Mouse (Mus musculus) stomach, postnatal 0 days (tissue): Measurements from ENCODE around the gene Cfap44. TPM values are rescaled to one million over a fixed set of nuclear protein-coding genes. Genes with fewer than 3 reads are reported as not detected.
A peak's percentile ranks its signal among the peaks of the same experiment; 100 is the strongest.

Source experiments
- ATAC-seq: fragments of 200-750 bp; cut with Nextera tagmentation; 2 replicates; pipeline ENCODE4 v1.8.0; 2017; ENCODE audit not compliant: low FRiP score, low TSS enrichment
- DNase-seq: peaks from one replicate; pipeline ENCODE4 v3.0.0-alpha.2; 2016; ENCODE audit warnings: low spot score
- H3K27ac ChIP-seq: fragments of 300-500 bp; sonication (generic); replicated peaks from 2 replicates; pipeline ENCODE4 v1.5.1; 2014; ENCODE audit warnings: mild to moderate bottlenecking, control low read depth
- H3K27me3 ChIP-seq: fragments of 300-500 bp; sonication (generic); 2 replicates; pipeline ENCODE4 v1.6.1; 2014; ENCODE audit warnings: low read length; ENCODE audit not compliant: control insufficient read depth, insufficient read depth
- H3K36me3 ChIP-seq: fragments of 300-500 bp; sonication (generic); 2 replicates; pipeline ENCODE4 v1.6.1; 2014; ENCODE audit warnings: low read length, mixed read lengths; ENCODE audit not compliant: control insufficient read depth, insufficient read depth
- H3K4me1 ChIP-seq: fragments of 300-500 bp; sonication (generic); replicated peaks from 2 replicates; pipeline ENCODE4 v1.6.1; 2014; ENCODE audit warnings: antibody characterized with exemption; ENCODE audit not compliant: control insufficient read depth, insufficient read depth
- H3K4me2 ChIP-seq: fragments of 300-500 bp; sonication (generic); replicated peaks from 2 replicates; pipeline ENCODE4 v1.6.1; 2014; ENCODE audit warnings: low read depth, mild to moderate bottlenecking, control low read depth, moderate library complexity
- H3K4me3 ChIP-seq: fragments of 300-500 bp; sonication (generic); 2 replicates; pipeline ENCODE4 v1.5.1; 2014; ENCODE audit warnings: low read depth, low read length, control low read depth
- H3K9ac ChIP-seq: fragments of 300-500 bp; sonication (generic); 2 replicates; pipeline ENCODE4 v1.6.1; 2014; ENCODE audit warnings: mild to moderate bottlenecking, low read length, control low read depth, mixed read lengths
- H3K9me3 ChIP-seq: fragments of 300-500 bp; sonication (generic); 2 replicates; pipeline ENCODE4 v1.6.1; 2016; ENCODE audit warnings: low read length; ENCODE audit not compliant: control insufficient read depth
- CTCF ChIP-seq: IDR thresholded peaks from 2 replicates; pipeline ENCODE4 v1.5.1; 2016; ENCODE audit warnings: antibody characterized with exemption, low read depth, mild to moderate bottlenecking, moderate library complexity
- EP300 ChIP-seq: optimal IDR thresholded peaks from 2 replicates; pipeline ENCODE3; 2016; ENCODE audit warnings: antibody characterized with exemption
- WGBS: fragments of 180-500 bp; shearing (Covaris S2); extraction: QIAGEN DNeasy Blood & Tissue Kit; methylation state at CpG from one replicate; pipeline ENCODE4 v1.1.7; 2014; 5-methylcytosine and 5-hydroxymethylcytosine counted together
- polyA plus RNA-seq: library from polyadenylated mRNA; unstranded; fragments of >200 nt; fragmentation: Nextera tagmentation; extraction: Ambion mirVana; gene quantifications from 2 replicates; pipeline ENCODE4 v1.2.1, GENCODE M21; 2015

The Cfap44 gene
- 0.05 and 0.13 TPM in 2 replicates for polyA plus RNA-seq

DNA sequence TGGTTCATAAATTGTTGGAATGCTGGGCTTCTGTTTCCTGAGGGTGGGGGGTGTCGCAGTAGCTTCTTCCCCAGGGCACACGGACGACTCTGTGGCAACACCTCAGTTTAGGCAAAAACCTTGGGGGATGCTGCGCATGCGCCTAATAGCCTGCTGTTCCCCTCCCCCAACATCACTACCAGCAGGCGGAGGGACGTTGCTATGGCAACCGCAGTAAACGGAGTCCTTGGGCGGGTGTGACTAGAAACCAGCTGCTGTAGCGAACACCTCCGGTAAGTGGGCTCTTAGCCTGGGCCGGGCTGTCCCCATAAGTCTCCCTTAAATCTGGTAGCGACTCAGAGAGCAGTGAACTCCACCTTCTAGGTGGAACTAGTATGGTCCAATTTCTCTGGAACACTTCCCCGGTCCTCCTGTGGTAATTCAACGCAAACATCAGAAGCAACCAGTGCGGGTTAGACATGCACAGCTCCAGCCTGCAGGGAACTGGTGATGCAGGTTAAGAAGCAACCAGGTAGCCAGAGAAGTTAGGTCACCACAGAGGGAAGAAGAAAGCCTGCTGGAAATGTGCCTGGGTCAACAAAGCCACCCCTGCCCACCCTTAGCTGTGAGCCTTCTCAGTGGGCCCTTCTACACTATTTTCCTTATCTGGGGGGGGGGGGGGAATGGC is at the start of gene Cfap44:
TSS of gene Cfap44 (plus strand) at position 220 of the 667 bp plus-strand sequence.
- peak within 1 kb of the TSS; percentile 52 for H3K4me2 ChIP-seq
- H3K4me1 ChIP-seq, result peaks cover 3% of the 10 kb centered on the region; the same call in 1 of the 2 replicates
- H3K36me3 ChIP-seq, result no peaks in the 10 kb centered on the region
- H3K4me3 ChIP-seq, result peak within 1 kb of the TSS; percentile 23
- DNase-seq (peak; percentile 74), ATAC-seq (peak; percentile 74)
- H3K27ac ChIP-seq, result no peak within 1 kb of the TSS
- no peaks in the 10 kb centered on the region for H3K9me3 ChIP-seq
- no peak for TF ChIP-seq EP300
- peak; percentile 45 for TF ChIP-seq CTCF
- no peaks in the 10 kb centered on the region for H3K27me3 ChIP-seq
- no peak within 1 kb of the TSS for H3K9ac ChIP-seq
- WGBS, result 2% methylated on average over 17 of the region's 17 CpGs

DNA sequence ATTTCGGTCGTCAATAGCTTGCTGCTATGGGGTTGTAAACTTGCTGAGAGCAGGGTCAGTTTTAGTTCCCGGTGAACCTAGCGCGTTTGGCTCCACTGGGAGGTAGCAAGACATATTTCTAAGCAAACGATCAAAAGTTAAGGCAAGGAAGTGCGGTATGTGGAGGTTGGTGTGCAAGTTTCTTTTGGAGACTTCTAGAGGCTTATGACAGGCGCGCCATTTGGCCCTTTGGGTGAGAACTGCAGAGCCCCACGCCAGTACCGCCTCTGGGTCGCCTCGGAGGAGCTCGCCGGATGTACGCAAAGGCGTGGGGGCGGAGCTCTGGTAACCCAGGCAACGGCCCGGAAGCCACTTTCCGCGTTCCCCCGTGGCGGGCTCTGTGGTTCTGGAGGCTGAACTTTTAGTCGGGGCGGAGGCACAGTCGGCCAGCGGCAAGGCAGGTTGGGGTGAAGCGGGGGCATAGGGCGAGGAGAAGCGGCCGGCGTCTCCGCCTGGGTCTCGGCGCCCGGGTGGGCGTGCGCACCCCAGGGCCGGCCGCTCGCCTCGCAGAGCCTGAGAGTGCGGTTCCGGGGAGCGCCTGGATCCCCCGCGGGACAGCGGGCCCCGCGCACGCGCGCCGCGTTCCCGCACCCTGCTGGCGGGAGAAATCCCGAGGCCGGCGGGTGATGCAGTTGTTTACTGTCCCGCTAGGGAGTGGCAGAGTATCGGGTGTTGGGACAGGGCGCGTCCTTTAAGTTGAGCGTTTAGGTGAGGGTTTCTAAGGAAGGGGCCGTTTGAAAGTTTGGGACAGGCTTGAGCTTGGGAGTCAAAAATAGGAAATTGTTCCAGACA is 47.3 kb upstream of the Cfap44 start, which contains the start of gene Spice1:
TSS of gene Spice1 (plus strand) at position 51 of the 831 bp plus-strand sequence.
- no peaks in the 10 kb centered on the region for H3K27me3 ChIP-seq
- peak within 1 kb of the TSS; percentile 97 for H3K27ac ChIP-seq
- peak within 1 kb of the TSS; percentile 63 for H3K4me2 ChIP-seq
- peak; percentile 71 for TF ChIP-seq CTCF
- TF ChIP-seq EP300, result no peak
- H3K9ac ChIP-seq, result peak within 1 kb of the TSS; percentile 79
- under 1% methylated on average over 67 of the region's 67 CpGs for WGBS
- DNase-seq (peak; percentile 96), ATAC-seq (peak; percentile 98)
- no peaks in the 10 kb centered on the region for H3K9me3 ChIP-seq
- H3K36me3 ChIP-seq, result no peaks in the 10 kb centered on the region
- no peaks in the 10 kb centered on the region for H3K4me1 ChIP-seq
- H3K4me3 ChIP-seq, result peak within 1 kb of the TSS; percentile 80

DNA sequence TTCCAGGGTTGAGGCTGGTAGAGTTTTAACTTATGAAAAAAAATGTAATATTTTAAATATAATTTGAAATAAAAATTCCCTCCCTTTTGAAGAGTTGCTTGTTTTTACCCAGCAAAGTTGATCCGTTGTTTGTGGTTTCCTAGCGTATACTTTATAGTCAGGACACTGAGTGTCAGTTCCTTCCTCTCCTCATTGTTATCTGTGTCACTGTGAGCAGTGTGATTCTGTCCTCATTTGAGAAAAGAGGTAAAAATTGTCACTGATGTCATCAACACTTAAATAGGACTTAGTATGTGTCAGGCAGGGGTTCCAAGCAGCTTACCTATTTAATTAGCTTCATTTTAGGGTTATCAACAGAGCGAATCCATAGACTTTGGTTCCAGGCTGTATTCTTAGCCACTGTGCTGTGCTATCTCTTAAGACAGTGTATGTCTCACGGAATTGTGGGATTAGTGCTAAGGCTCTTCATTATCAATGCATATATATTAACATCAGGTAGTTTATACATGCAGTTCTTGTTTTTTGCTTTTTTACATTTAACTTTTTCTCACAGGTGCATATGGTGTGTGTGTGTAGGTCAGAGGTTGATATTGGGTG is 44.7 kb upstream of the Cfap44 start:
- Histone ChIP-seq H3K36me3 (no peaks in the 10 kb centered on the region), H3K27me3 (no peaks in the 10 kb centered on the region), H3K4me3 (no peak overlapping the region), H3K9me3 (no peaks in the 10 kb centered on the region), H3K4me1 (no peaks in the 10 kb centered on the region), H3K9ac (no peak overlapping the region), H3K27ac (no peak overlapping the region), H3K4me2 (no peak overlapping the region)
- no peak for TF ChIP-seq CTCF
- TF ChIP-seq EP300, result no peak
- no peak for DNase-seq
- WGBS, result 86% methylated on average over 4 of the region's 4 CpGs
- no peak for ATAC-seq

DNA sequence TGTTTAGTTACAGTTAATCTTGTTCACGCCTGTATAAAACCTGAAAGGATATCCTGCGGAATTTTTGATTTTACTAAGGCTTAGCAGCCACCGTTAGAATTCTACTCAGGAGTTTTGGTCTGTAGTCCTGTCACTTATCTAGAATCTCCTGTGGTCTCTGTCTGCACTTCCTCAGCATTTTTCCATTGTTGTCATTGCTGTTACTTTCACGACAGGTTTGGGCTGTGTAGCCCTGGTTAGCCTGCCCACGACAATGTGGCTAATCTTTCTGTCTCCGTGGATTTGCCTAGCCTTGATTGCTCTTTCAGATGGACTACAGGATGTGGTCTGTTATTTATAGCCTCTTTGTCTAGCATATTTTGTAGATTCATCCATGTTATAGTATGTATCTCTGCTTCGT is 38.3 kb upstream of the Cfap44 start:
- H3K36me3 ChIP-seq, result no peaks in the 10 kb centered on the region
- TF ChIP-seq CTCF (no peak), EP300 (no peak)
- no peak overlapping the region for H3K4me3 ChIP-seq
- DNase-seq (no peak), ATAC-seq (no peak)
- H3K9ac ChIP-seq, result no peak overlapping the region
- H3K27ac ChIP-seq, result no peak overlapping the region
- 62% methylated on average over 7 of the region's 7 CpGs for WGBS
- no peaks in the 10 kb centered on the region for H3K9me3 ChIP-seq
- H3K4me1 ChIP-seq, result no peaks in the 10 kb centered on the region
- no peak overlapping the region for H3K4me2 ChIP-seq
- H3K27me3 ChIP-seq, result no peaks in the 10 kb centered on the region

DNA sequence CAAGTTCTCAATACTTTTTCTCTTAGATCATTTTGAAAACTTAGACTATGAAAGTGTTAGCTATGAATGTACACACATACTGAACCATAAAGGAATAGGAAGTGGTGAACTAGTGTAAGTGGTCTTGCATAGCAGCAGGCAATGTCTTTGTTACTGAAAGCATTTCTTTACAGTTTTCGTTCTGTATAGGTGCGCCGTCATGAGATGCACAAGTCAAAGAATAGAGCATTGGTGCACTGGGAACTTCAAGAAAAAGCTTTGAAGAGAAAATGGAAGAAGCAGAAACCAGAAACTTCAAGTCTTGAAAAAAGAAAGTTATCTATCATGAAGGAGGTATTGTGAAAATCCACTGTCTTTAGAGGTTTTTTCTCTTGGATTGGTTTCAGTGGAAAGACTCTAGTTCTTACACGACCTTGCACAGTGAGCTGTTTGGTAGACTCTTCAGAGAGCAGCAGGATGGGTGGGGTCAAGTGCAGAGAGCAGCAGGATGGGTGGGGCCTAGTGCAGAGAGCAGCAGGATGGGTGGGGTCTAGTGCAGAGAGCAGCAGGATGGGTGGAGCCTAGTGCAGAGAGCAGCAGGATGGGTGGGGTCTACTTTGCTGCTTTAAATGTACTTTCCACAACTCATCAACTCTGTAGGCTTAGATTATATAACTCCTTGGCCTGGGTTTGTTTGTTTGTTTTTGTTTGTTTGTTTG is 36.9 kb upstream of the Cfap44 start:
- 75% methylated on average over 4 of the region's 4 CpGs for WGBS
- ATAC-seq (peak; percentile 83), DNase-seq (peak; percentile 70)
- no peaks in the 10 kb centered on the region for H3K4me1 ChIP-seq
- no peak overlapping the region for H3K4me2 ChIP-seq
- no peak for TF ChIP-seq EP300
- TF ChIP-seq CTCF, result no peak
- no peaks in the 10 kb centered on the region for H3K9me3 ChIP-seq
- H3K27ac ChIP-seq, result no peak overlapping the region
- no peaks in the 10 kb centered on the region for H3K36me3 ChIP-seq
- H3K4me3 ChIP-seq, result no peak overlapping the region
- no peak overlapping the region for H3K9ac ChIP-seq
- H3K27me3 ChIP-seq, result no peaks in the 10 kb centered on the region
